Mouse (Mus musculus) cortical plate, adult 2 months (tissue): Measurements from ENCODE around the gene Gtsf1l.

ENCODE experiments used
- CTCF ChIP-seq: fragments of 200-500 bp; IDR thresholded peaks from 2 replicates; pipeline ENCODE4 v1.5.1; 2011; ENCODE audit warnings: mild to moderate bottlenecking, control low read depth, low read length; ENCODE audit not compliant: insufficient read depth; ENCODE audit errors: extremely low read depth
- POLR2A ChIP-seq: fragments of 200-500 bp; IDR thresholded peaks from 2 replicates; pipeline ENCODE4 v1.6.1; 2011; ENCODE audit warnings: mild to moderate bottlenecking, low read length, control low read depth; ENCODE audit not compliant: insufficient read depth; ENCODE audit errors: extremely low read depth

- TF ChIP-seq CTCF, result no peak
- no peak for TF ChIP-seq POLR2A
Measured at GRCm38 (mm10) chr2:163108385-163108784, 20.7 kb upstream of the Gtsf1l start.
